Mouse (Mus musculus) neural tube, embryonic 13.5 days (tissue): ENCODE data around the gene Aox2. TPM values are rescaled to one million over a fixed set of nuclear protein-coding genes. Genes with fewer than 3 reads are reported as not detected.
"Not testable (repeated sequence)": the region's sequence is repeated elsewhere in the genome, so short reads cannot be mapped to it uniquely, and the experiment has no call there.

ENCODE experiments used
- ATAC-seq: fragments of 200-750 bp; cut with Nextera tagmentation; 2 replicates; pipeline ENCODE4 v1.8.0; 2017; ENCODE audit warnings: low read depth, mild to moderate bottlenecking, moderate TSS enrichment, moderate library complexity
- H3K27ac ChIP-seq: fragments of 300-500 bp; sonication (generic); replicated peaks from 2 replicates; pipeline ENCODE4 v1.5.1; 2015; ENCODE audit warnings: moderate library complexity, mild to moderate bottlenecking, inconsistent platforms
- H3K27me3 ChIP-seq: fragments of 300-500 bp; sonication (generic); 2 replicates; pipeline ENCODE4 v1.6.1; 2015; ENCODE audit warnings: mild to moderate bottlenecking, inconsistent platforms
- H3K36me3 ChIP-seq: fragments of 300-500 bp; sonication (generic); 2 replicates; pipeline ENCODE4 v1.6.1; 2015; ENCODE audit warnings: mild to moderate bottlenecking, inconsistent platforms
- H3K4me1 ChIP-seq: fragments of 300-500 bp; sonication (generic); replicated peaks from 2 replicates; pipeline ENCODE4 v1.6.1; 2015; ENCODE audit warnings: inconsistent platforms
- H3K4me2 ChIP-seq: fragments of 300-500 bp; sonication (generic); 2 replicates; pipeline ENCODE4 v1.6.1; 2015; ENCODE audit warnings: inconsistent platforms, mild to moderate bottlenecking, moderate library complexity
- H3K4me3 ChIP-seq: fragments of 300-500 bp; sonication (generic); 2 replicates; pipeline ENCODE4 v1.5.1; 2015; ENCODE audit warnings: mild to moderate bottlenecking, inconsistent platforms
- H3K9ac ChIP-seq: fragments of 300-500 bp; sonication (generic); 2 replicates; pipeline ENCODE4 v1.6.1; 2015; ENCODE audit warnings: moderate library complexity, mild to moderate bottlenecking, inconsistent platforms
- H3K9me3 ChIP-seq: fragments of 300-500 bp; sonication (generic); 2 replicates; pipeline ENCODE4 v1.6.1; 2016; ENCODE audit warnings: inconsistent platforms
- WGBS: fragments of 180-500 bp; shearing (Covaris S2); methylation state at CpG from one replicate; pipeline ENCODE4 v1.1.7; 2015; 5-methylcytosine and 5-hydroxymethylcytosine counted together
- polyA plus RNA-seq: library from polyadenylated mRNA; unstranded; fragments of >200 nt; fragmentation: Nextera tagmentation; extraction: Ambion mirVana; gene quantifications from 2 replicates; pipeline ENCODE4 v1.2.1, GENCODE M21; 2015

Aox2 gene
- polyA plus RNA-seq, 1 experiment from 2014 or later: 0.03 TPM

DNA sequence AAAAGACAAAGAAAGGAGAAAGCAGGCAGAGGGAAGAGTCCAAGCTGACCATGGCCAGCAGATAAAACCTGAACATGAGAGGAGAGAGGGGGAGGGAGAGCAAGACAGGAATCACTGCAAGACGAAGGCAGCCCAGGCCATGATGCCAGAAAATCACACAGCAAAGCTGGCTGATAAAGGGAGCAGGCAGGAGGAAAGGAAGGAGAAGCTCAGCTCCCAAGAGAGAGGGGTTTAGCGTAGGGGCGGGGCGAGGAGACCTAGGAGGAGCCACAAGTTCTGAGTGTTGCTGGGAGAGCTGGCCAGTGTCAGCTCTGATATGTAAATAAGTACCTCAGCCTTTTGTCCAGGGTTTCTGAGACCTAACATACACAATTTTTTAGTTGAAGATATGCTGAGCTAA, 84.2 kb downstream of the Aox2 start:
- no peaks in the 10 kb centered on the region for H3K4me1 ChIP-seq
- no peak overlapping the region for H3K27ac ChIP-seq
- 72% methylated on average over 4 of the region's 4 CpGs for WGBS
- no peaks in the 10 kb centered on the region for H3K9me3 ChIP-seq
- H3K4me3 ChIP-seq: no peak overlapping the region
- no peaks in the 10 kb centered on the region for H3K27me3 ChIP-seq
- no peak for ATAC-seq
- no peak overlapping the region for H3K9ac ChIP-seq
- no peak overlapping the region for H3K4me2 ChIP-seq
- no peaks in the 10 kb centered on the region for H3K36me3 ChIP-seq

DNA sequence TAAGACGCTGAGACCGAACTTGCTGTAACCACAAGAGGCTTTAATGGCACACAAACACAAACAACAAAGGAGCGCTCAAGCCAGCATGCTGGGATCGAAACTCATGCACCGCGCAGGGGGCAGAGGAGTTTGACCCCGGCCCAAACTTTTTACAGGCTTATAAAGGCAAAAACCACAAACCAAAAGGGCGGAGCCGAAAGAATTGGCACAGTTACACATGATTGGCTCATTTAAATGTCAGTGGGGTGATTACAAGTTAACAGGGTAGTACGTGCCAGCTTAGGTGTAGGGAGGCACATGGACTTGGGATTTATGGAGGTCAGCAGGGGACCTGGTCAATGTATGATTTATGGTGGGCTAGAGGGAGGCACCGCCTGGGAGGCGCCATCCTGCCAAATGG, 86.4 kb downstream of the Aox2 start:
- H3K9ac ChIP-seq: no peak overlapping the region
- no peak overlapping the region for H3K4me2 ChIP-seq
- WGBS: 82% methylated on average over 12 of the region's 12 CpGs
- no peaks in the 10 kb centered on the region for H3K4me1 ChIP-seq
- no peaks in the 10 kb centered on the region for H3K27me3 ChIP-seq
- no peak overlapping the region for H3K27ac ChIP-seq
- H3K9me3 ChIP-seq: no peaks in the 10 kb centered on the region
- no peak for ATAC-seq
- H3K36me3 ChIP-seq: no peaks in the 10 kb centered on the region
- H3K4me3 ChIP-seq: no peak overlapping the region

DNA sequence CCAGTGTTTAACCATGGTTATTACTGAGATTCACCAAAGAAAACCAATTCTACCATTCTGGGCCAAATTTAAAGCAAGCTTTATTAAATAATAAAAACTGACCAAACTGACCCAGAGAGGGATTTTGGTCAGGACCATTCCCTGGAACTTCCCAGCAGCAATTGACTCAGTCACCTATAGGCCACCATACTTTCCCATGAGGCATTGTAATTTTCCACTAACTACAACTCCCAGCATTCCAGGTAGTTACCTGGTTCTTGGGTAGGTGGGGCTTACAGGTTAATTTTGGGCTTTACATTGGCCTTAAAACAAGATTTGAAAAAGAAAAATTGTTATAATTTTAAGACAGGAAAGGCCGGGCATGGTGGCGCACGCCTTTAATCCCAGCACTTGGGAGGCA, 87.7 kb downstream of the Aox2 start:
- WGBS: 94% methylated on average over 3 of the region's 3 CpGs
- ATAC-seq: no peak

DNA sequence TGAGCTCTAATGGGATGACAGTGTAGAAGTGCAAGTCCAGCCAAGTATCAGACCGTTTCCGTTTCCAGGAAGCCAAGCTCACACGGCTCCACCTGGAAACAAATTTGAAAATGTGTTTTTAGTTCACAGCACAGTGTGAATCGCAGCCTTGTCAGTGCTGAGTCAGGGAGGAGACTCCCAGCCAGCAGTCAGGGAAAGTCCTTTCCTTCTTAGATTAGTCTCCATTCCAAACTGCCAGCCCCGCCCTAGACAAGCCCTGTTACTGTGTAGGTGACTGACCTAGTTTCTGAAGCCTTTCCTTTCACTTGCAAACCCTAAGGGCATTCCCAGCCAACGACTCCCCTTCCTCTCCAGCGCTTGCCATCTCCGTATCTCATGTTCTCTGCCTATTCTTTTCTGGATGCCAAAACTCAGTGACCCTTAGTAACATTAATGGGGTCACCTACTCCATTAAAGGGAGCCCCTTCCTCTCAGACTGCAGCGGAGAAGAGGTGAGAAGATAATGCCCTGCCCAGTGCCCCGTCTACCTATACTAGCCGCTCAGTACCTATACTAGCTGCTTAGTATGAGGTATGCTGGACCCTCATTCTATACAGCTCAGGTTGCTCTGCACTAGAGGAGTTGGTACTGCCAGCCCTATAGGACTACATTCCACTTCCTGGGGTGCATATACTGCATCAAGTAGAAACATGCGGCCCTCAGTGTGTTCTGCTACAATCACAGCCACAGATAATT, 88.8 kb downstream of the Aox2 start:
- Histone ChIP-seq H3K4me3 (no peak overlapping the region), H3K4me1 (no peaks in the 10 kb centered on the region), H3K9me3 (no peaks in the 10 kb centered on the region), H3K27ac (no peak overlapping the region), H3K9ac (no peak overlapping the region), H3K36me3 (no peaks in the 10 kb centered on the region), H3K27me3 (no peaks in the 10 kb centered on the region), H3K4me2 (no peak overlapping the region)
- no peak for ATAC-seq
- whole genome bisulfite sequencing: 79% methylated on average over 12 of the region's 12 CpGs

More for the DNA sequence above, 87.7 kb downstream of the Aox2 start:
- Histone ChIP-seq H3K9ac (no peak overlapping the region), H3K9me3 (no peaks in the 10 kb centered on the region), H3K4me2 (no peak overlapping the region), H3K36me3 (no peaks in the 10 kb centered on the region), H3K4me1 (no peaks in the 10 kb centered on the region), H3K27ac (no peak overlapping the region), H3K27me3 (no peaks in the 10 kb centered on the region), H3K4me3 (no peak overlapping the region)

DNA sequence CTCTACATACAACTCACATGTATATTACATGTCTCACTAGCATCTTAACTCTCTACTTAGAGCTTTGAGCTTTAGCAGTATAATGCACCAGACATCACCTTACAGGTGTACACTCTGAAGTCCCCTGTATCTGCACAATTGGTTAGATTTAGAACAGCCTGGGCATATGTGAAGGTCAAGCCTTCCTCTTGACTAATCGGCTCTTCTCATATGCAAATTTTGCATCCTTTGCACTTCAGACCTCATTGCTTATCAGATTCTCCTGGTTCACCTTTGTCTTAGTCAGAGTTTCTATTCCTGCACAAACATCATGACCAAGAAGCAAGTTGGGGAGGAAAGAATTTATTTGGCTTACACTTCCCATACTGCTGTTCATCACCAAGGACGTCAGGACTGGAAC, 91.6 kb downstream of the Aox2 start:
- no peaks in the 10 kb centered on the region for H3K36me3 ChIP-seq
- H3K4me3 ChIP-seq: no peak overlapping the region
- no peaks in the 10 kb centered on the region for H3K9me3 ChIP-seq
- no peak for ATAC-seq
- no peak overlapping the region for H3K9ac ChIP-seq
- 78% methylated on average over 2 of the region's 2 CpGs for WGBS
- no peaks in the 10 kb centered on the region for H3K4me1 ChIP-seq
- no peaks in the 10 kb centered on the region for H3K27me3 ChIP-seq
- H3K4me2 ChIP-seq: no peak overlapping the region
- no peak overlapping the region for H3K27ac ChIP-seq

DNA sequence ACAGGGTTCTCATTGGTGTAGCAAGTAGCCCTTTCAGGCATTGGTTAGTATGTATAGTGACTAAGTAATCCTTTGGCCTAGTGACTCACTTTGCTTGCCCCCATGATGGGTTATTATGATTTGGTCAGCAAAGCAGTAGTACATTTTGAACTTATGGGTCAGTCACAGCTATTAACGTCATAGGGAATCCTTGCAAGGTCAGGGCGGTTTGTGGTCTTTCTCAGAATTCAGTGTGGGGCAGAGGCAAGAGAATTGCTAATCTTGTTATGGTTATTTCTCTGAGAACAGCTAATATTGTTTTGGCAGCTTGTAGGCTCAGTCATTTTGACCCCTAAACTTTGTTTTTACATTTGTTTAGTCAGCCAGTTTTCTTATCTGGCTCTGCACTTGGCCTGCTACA, 96.1 kb downstream of the Aox2 start:
- not testable (repeated sequence) for H3K27ac ChIP-seq, H3K4me3 ChIP-seq, H3K9ac ChIP-seq, H3K36me3 ChIP-seq, H3K4me1 ChIP-seq, H3K27me3 ChIP-seq, ATAC-seq, H3K4me2 ChIP-seq, H3K9me3 ChIP-seq
- 92% methylated on average over 2 of the region's 2 CpGs for WGBS

DNA sequence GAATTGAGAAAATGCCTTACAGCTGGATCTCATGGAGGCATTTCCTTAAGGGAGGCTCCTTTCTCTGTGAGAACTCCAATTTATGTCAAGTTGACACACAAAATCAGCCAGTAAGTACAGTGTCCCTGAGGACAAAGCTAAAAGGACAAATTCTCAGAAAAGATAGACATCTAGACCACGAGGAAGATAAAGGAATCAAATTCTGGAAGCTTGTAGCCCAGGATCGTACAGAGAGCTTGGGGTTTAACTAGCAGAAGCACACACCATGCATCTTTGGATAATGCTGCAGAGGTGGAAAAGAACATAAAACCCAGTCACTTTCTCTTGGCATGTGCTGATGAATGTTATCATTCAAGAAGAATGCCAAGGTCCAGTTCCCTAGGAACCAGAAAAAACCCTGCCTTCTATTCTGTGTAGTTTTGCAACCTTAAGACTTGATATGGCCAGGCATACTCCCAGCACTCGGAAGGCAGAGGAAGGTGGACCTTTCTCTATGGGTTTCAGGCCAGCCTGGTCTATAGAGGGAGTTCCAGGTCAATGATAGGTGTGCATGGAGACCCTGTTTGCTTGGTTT, 97.5 kb downstream of the Aox2 start:
- no peaks in the 10 kb centered on the region for H3K27me3 ChIP-seq
- no peaks in the 10 kb centered on the region for H3K4me1 ChIP-seq
- no peaks in the 10 kb centered on the region for H3K9me3 ChIP-seq
- no peak overlapping the region for H3K9ac ChIP-seq
- no peak for ATAC-seq
- H3K36me3 ChIP-seq: no peaks in the 10 kb centered on the region
- H3K27ac ChIP-seq: no peak overlapping the region
- 85% methylated on average over 3 of the region's 3 CpGs for WGBS
- no peak overlapping the region for H3K4me2 ChIP-seq
- H3K4me3 ChIP-seq: no peak overlapping the region

DNA sequence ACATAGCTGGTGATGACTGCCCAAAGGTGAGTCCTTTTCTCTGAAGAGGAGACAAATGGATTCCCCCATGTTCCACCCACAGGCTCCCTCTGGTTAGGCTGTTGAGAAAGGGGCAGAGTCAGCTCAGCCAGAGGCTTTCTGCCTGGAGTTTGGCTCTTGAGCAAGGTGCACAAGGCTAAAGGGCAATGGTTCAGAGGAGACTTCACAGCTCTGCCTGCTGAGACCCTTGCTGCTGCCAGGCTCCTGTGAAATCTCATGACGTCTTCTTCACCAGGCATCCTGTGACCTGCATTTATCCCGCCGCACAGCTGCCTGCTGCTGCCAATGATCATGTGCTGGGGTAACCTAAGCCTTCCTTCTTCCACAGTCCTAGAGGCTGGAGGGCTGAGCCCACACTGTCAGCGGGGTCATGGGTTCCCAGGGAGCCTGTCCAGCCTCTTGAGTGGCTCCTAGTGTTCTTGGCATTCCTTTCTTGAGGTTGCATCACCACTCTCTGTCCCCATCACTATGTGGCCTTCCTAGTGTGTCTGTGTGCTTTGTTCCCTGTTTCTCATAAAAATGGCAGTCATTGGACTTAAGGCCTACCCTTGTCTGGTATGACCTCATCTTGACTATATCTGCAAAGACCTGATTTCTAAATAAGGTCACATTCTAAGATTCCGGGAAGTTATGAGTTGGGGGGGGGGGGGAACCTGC, 104.6 kb downstream of the Aox2 start:
- Histone ChIP-seq H3K4me1 (no peaks in the 10 kb centered on the region), H3K27ac (no peak overlapping the region), H3K4me2 (no peak overlapping the region), H3K9ac (no peak overlapping the region), H3K36me3 (no peaks in the 10 kb centered on the region), H3K27me3 (no peaks in the 10 kb centered on the region), H3K4me3 (no peak overlapping the region), H3K9me3 (no peaks in the 10 kb centered on the region)
- ATAC-seq: no peak
- 78% methylated on average over 5 of the region's 5 CpGs for WGBS

DNA sequence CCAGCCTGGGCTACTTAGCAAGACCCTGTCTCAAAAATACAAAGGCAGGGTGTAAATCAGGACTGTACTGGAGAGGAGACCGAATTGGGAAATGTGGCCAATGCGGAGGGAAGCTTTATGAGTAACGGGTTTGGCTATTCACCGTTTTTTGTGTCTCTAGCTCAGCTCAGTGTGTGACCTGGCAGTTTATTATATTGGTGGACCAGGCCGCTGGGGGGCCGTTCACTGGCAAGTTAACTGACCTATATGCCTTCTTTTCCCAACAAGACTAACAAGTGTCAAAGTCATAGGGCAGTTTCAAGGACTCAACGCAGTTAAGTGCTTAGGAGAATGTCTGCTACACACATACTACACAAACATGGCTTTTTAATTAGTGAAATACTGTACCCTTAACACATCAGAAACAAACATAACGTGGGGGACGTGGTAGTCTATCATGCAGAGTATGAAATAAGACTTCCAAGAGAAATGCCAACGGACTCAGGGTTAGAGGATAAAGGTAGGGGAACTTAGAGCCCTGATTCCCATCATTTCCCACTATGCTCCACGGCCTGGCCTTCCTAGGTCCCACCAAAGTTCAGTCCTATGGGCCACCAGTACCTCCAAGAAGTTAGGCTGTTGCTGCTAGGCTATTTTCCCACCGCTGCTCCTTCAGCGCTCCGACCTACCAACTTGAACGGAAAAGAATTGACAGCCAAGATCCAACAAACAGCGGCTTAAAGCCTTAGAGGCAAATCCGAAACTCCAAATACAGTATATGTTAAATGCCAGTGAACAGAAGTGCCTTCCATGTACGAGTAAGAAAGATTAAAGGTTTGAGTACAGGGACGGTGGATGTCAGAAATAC, 113.5 kb downstream of the Aox2 start:
- Histone ChIP-seq H3K9ac (peak overlapping the region; percentile 95), H3K4me1 (peaks cover 29% of the 10 kb centered on the region), H3K4me2 (peak overlapping the region; percentile 92), H3K27ac (peak overlapping the region; percentile 99), H3K27me3 (no peaks in the 10 kb centered on the region), H3K36me3 (peaks cover 17% of the 10 kb centered on the region), H3K4me3 (peak overlapping the region; percentile 97), H3K9me3 (no peaks in the 10 kb centered on the region)
- no peak for ATAC-seq
- 42% methylated on average over 19 of the region's 19 CpGs for WGBS

DNA sequence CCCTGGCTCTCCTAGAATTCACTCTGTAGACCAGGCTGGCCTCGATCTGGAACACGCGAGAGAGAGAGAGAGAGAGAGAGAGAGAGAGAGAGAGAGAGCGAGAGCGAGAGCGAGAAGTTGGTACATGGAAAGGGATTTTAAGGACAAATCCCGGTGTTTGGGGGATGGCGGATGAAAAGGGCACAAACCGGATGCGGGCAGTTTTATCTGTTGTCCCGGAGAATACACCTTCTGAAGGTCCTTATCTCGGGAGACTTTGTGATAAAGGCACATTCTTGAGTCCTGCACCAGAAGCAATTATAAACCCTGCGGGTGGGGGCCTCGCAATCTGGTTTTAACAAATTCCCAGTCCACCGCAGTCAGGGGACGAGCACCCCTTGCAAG, 114.1 kb downstream of the Aox2 start:
- H3K27me3 ChIP-seq: no peaks in the 10 kb centered on the region
- peak; percentile 10 for ATAC-seq
- H3K9me3 ChIP-seq: no peaks in the 10 kb centered on the region
- H3K4me3 ChIP-seq: peak overlapping the region; percentile 97
- under 1% methylated on average over 16 of the region's 16 CpGs for WGBS
- H3K36me3 ChIP-seq: peaks cover 23% of the 10 kb centered on the region
- peak overlapping the region; percentile 95 for H3K9ac ChIP-seq
- peak overlapping the region; percentile 92 for H3K4me2 ChIP-seq
- H3K4me1 ChIP-seq: peaks cover 29% of the 10 kb centered on the region
- peak overlapping the region; percentile 99 for H3K27ac ChIP-seq

DNA sequence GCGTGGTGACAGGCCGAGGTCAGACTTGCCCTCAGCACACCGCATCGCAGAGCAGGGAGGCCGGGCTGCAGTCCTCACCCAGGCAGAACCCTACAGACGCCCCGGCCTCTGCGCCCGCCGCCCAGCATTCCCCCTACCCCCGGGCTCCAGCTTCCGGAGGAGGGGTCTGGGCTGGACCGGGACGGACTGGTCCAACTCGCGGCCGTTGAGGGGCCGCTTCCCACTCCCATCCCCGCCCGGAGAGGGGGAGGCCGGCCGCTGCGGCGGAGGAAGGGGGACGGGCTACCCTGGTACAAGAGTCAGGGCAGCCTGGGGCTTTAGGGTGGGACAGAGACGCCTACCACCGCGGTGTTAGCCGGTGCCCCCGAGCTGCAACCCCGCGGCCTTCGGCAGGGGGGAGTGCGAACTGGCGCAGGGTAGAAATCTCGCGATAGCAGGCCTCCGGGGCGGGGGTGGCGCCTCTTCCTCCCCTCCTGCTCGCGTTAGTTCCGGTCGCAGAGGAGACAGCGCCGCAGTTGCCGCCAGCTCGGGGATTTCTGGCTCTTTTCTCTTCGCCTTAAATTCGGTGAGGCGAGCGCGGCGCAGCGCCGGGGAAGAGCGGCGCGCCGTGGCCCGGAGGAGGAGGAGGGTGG, 114.6 kb downstream of the Aox2 start, which contains the start of gene Bzw1:
TSS of gene Bzw1 (plus strand) at position 247 of the 632 bp plus-strand sequence.
- peaks cover 29% of the 10 kb centered on the region for H3K4me1 ChIP-seq
- H3K9ac ChIP-seq: peak within 1 kb of the TSS; percentile 95
- H3K27ac ChIP-seq: peak within 1 kb of the TSS; percentile 99
- H3K36me3 ChIP-seq: peaks cover 28% of the 10 kb centered on the region
- H3K9me3 ChIP-seq: no peaks in the 10 kb centered on the region
- ATAC-seq: peak; percentile 98
- H3K4me3 ChIP-seq: peak within 1 kb of the TSS; percentile 97
- under 1% methylated on average over 46 of the region's 61 CpGs for WGBS
- peak within 1 kb of the TSS; percentile 92 for H3K4me2 ChIP-seq
- no peaks in the 10 kb centered on the region for H3K27me3 ChIP-seq
